Mouse (Mus musculus) hindbrain, embryonic 13.5 days (tissue): Measurements from ENCODE around the gene Tmem117. TPM values are rescaled to one million over a fixed set of nuclear protein-coding genes. Genes with fewer than 3 reads are reported as not detected.

Source experiments
- ATAC-seq: fragments of 200-750 bp; cut with Nextera tagmentation; 2 replicates; pipeline ENCODE4 v1.8.0; 2017; ENCODE audit warnings: moderate TSS enrichment; ENCODE audit not compliant: low FRiP score
- H3K27ac ChIP-seq: fragments of 300-500 bp; sonication (generic); 2 replicates; pipeline ENCODE4 v1.5.1; 2015; ENCODE audit warnings: inconsistent platforms, mild to moderate bottlenecking, moderate library complexity
- H3K27me3 ChIP-seq: fragments of 300-500 bp; sonication (generic); 2 replicates; pipeline ENCODE4 v1.6.1; 2015; ENCODE audit warnings: mild to moderate bottlenecking, inconsistent platforms
- H3K36me3 ChIP-seq: fragments of 300-500 bp; sonication (generic); 2 replicates; pipeline ENCODE4 v1.6.1; 2015; ENCODE audit warnings: mild to moderate bottlenecking, inconsistent platforms
- H3K4me1 ChIP-seq: fragments of 300-500 bp; sonication (generic); replicated peaks from 2 replicates; pipeline ENCODE4 v1.6.1; 2015; ENCODE audit warnings: inconsistent platforms
- H3K4me2 ChIP-seq: fragments of 300-500 bp; sonication (generic); 2 replicates; pipeline ENCODE4 v1.6.1; 2015; ENCODE audit warnings: inconsistent platforms, mild to moderate bottlenecking, moderate library complexity
- H3K4me3 ChIP-seq: fragments of 300-500 bp; sonication (generic); 2 replicates; pipeline ENCODE4 v1.5.1; 2015; ENCODE audit warnings: mild to moderate bottlenecking, inconsistent platforms
- H3K9ac ChIP-seq: fragments of 300-500 bp; sonication (generic); 2 replicates; pipeline ENCODE4 v1.6.1; 2015; ENCODE audit warnings: mild to moderate bottlenecking, inconsistent platforms
- H3K9me3 ChIP-seq: fragments of 300-500 bp; sonication (generic); 2 replicates; pipeline ENCODE4 v1.6.1; 2016; ENCODE audit warnings: inconsistent platforms
- WGBS: fragments of 180-500 bp; shearing (Covaris S2); methylation state at CpG from one replicate; pipeline ENCODE4 v1.1.7; 2015; 5-methylcytosine and 5-hydroxymethylcytosine counted together
- polyA plus RNA-seq: library from polyadenylated mRNA; unstranded; fragments of >200 nt; fragmentation: Nextera tagmentation; extraction: Ambion mirVana; gene quantifications from 2 replicates; pipeline ENCODE4 v1.2.1, GENCODE M21; 2015

Tmem117 gene
- polyA plus RNA-seq, 1 experiment from 2014 or later, result 6.9 TPM

DNA sequence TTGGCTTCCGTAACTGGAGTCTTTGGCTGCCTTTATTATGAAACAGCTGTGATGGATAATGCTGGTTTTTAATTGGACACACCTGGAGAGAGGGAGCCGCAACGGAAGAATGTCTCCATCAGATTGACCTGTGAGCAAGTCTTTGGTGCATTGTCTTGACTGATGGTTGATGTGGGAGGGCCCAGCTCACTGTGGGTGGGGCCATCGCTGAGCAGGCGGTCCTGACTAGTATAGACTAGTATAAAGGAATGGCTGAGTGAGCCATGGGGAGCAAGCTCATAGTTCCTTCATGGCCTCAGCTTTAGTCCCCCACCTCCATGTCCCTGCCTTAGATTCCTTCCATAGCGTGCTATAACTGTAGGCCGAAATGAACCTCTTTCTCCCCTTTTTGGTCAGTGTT is 58.1 kb downstream of the Tmem117 start:
- no peak overlapping the region for H3K27ac ChIP-seq
- no peaks in the 10 kb centered on the region for H3K9me3 ChIP-seq
- no peak for ATAC-seq
- H3K4me1 ChIP-seq, result no peaks in the 10 kb centered on the region
- no peak overlapping the region for H3K4me2 ChIP-seq
- no peaks in the 10 kb centered on the region for H3K36me3 ChIP-seq
- WGBS, result 85% methylated on average over 7 of the region's 7 CpGs
- H3K27me3 ChIP-seq, result no peaks in the 10 kb centered on the region
- H3K9ac ChIP-seq, result no peak overlapping the region
- no peak overlapping the region for H3K4me3 ChIP-seq

- Histone ChIP-seq H3K4me3 (no peak overlapping the region), H3K4me2 (no peak overlapping the region), H3K36me3 (no peaks in the 10 kb centered on the region), H3K9ac (no peak overlapping the region), H3K4me1 (no peaks in the 10 kb centered on the region), H3K27ac (no peak overlapping the region), H3K27me3 (no peaks in the 10 kb centered on the region), H3K9me3 (no peaks in the 10 kb centered on the region)
- 80% methylated on average over 3 of the region's 3 CpGs for WGBS
- no peak for ATAC-seq
Measured at GRCm38 (mm10) chr15:94687629-94688028, 58.6 kb downstream of the Tmem117 start.

GRCm38 (mm10) chr15:94689195-94689883 is 60.3 kb downstream of the Tmem117 start:
- Histone ChIP-seq H3K27ac (no peak overlapping the region), H3K9me3 (no peaks in the 10 kb centered on the region), H3K27me3 (no peaks in the 10 kb centered on the region), H3K36me3 (no peaks in the 10 kb centered on the region), H3K4me2 (no peak overlapping the region), H3K4me3 (no peak overlapping the region), H3K4me1 (no peaks in the 10 kb centered on the region), H3K9ac (no peak overlapping the region)
- WGBS, result 89% methylated on average over 5 of the region's 5 CpGs
- no peak for ATAC-seq

GRCm38 (mm10) chr15:94689884-94690231 is 60.8 kb downstream of the Tmem117 start:
- Histone ChIP-seq H3K4me1 (no peaks in the 10 kb centered on the region), H3K9ac (no peak overlapping the region), H3K4me3 (no peak overlapping the region), H3K9me3 (no peaks in the 10 kb centered on the region), H3K27me3 (no peaks in the 10 kb centered on the region), H3K36me3 (no peaks in the 10 kb centered on the region), H3K4me2 (no peak overlapping the region), H3K27ac (no peak overlapping the region)
- WGBS, result 69% methylated on average over 6 of the region's 6 CpGs
- ATAC-seq, result no peak

DNA sequence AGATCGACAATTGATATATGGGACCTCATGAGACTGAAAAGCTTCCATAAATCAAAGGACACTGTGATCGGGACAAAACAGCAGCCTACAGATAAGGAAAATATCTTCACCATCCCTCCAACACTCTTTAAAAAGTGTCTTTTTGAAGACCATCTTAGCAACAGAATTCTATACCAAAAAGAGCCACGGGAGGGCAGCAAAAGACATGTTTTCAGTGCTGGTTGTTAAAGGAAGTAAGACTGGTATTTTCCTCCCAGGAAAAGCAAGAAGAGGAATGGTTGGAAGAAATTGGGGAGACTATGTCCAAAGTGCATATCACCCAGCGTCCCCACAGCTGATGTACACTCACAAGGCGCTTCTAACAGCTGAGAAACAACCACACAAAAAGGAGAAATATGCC is 93.7 kb downstream of the Tmem117 start:
- no peak overlapping the region for H3K4me2 ChIP-seq
- no peaks in the 10 kb centered on the region for H3K4me1 ChIP-seq
- H3K9me3 ChIP-seq, result no peaks in the 10 kb centered on the region
- no peak overlapping the region for H3K27ac ChIP-seq
- WGBS, result 25% methylated on average over 5 of the region's 5 CpGs
- no peak overlapping the region for H3K9ac ChIP-seq
- H3K4me3 ChIP-seq, result no peak overlapping the region
- H3K36me3 ChIP-seq, result no peaks in the 10 kb centered on the region
- no peaks in the 10 kb centered on the region for H3K27me3 ChIP-seq
- ATAC-seq, result no peak

- Histone ChIP-seq H3K4me1 (no peaks in the 10 kb centered on the region), H3K27me3 (no peaks in the 10 kb centered on the region), H3K4me3 (no peak overlapping the region), H3K27ac (no peak overlapping the region), H3K9me3 (no peaks in the 10 kb centered on the region), H3K9ac (no peak overlapping the region), H3K36me3 (no peaks in the 10 kb centered on the region), H3K4me2 (no peak overlapping the region)
- no peak for ATAC-seq
- 62% methylated on average over 4 of the region's 4 CpGs for WGBS
Measured at GRCm38 (mm10) chr15:94732104-94732503, 103.1 kb downstream of the Tmem117 start.

- Histone ChIP-seq H3K36me3 (no peaks in the 10 kb centered on the region), H3K27ac (peak overlapping the region; percentile 40; the same call in 1 of the 2 replicates), H3K4me1 (peaks cover 15% of the 10 kb centered on the region), H3K9ac (no peak overlapping the region), H3K27me3 (peaks cover 12% of the 10 kb centered on the region), H3K9me3 (no peaks in the 10 kb centered on the region), H3K4me2 (no peak overlapping the region), H3K4me3 (no peak overlapping the region)
- WGBS, result 21% methylated on average over 4 of the region's 4 CpGs
- peak; percentile 74 for ATAC-seq
Measured at GRCm38 (mm10) chr15:94769227-94769626, 140.2 kb downstream of the Tmem117 start.

GRCm38 (mm10) chr15:94770832-94771578 is 142.0 kb downstream of the Tmem117 start:
- Histone ChIP-seq H3K27ac (no peak overlapping the region), H3K9ac (no peak overlapping the region), H3K27me3 (peaks cover 12% of the 10 kb centered on the region), H3K9me3 (no peaks in the 10 kb centered on the region), H3K4me3 (no peak overlapping the region), H3K4me2 (no peak overlapping the region), H3K4me1 (peaks cover 18% of the 10 kb centered on the region), H3K36me3 (no peaks in the 10 kb centered on the region)
- 43% methylated on average over 7 of the region's 7 CpGs for WGBS
- no peak for ATAC-seq

- peaks cover 23% of the 10 kb centered on the region for H3K4me1 ChIP-seq
- H3K36me3 ChIP-seq, result no peaks in the 10 kb centered on the region
- H3K9me3 ChIP-seq, result no peaks in the 10 kb centered on the region
- ATAC-seq, result no peak
- peaks cover 12% of the 10 kb centered on the region for H3K27me3 ChIP-seq
- no peak overlapping the region for H3K4me3 ChIP-seq
- H3K27ac ChIP-seq, result peak overlapping the region; percentile 18; the same call in 1 of the 2 replicates
- WGBS, result 65% methylated on average over 19 of the region's 19 CpGs
- no peak overlapping the region for H3K9ac ChIP-seq
- no peak overlapping the region for H3K4me2 ChIP-seq
Measured at GRCm38 (mm10) chr15:94771691-94772090, 142.7 kb downstream of the Tmem117 start.

DNA sequence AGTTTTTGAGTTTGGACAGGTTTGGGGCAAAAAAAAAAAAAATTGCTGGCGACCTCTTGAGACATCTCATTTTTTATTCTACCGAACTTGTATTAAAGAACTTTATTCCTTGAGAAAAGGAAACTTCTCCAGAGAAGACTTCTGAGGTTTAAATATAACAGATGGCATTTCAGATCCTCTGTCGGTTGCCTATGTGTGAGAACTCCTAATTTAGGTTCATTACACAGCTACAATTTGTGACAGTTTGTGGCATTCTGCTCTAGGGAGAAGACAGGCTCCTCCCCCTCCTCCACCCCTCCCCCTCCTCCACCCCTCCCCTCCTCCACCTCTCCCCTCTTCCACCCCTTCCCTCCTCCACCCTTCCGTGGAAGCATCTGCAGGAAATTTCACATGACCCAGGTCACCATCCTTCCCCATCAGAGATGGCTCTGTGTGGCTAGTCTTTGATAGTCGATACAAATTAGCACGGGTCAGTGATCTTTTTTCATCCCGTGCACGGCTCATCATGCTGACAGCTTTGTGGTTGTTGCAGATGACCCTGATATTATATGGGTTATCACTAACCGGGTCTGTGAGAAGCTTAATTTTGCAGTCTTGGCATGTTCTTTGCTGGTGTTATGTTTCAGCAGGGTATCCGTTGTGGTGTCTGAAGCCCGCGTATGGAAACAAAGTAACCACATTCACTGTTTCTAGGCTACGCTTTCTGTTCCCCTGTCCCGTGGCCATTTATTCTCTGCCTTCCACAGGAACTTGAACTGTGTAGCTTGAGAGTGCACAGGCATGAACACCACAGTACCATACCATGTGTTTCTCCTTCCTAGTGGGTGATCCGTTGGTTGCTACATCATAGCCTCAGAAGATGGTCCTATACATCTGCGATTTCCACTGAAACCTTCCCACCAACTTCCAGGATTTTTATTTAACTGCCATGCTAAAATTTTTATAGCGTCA is 147.4 kb downstream of the Tmem117 start:
- Histone ChIP-seq H3K27ac (no peak overlapping the region), H3K36me3 (no peaks in the 10 kb centered on the region), H3K27me3 (no peaks in the 10 kb centered on the region), H3K4me3 (peak overlapping the region; percentile 16; the same call in 1 of the 2 replicates), H3K4me1 (peaks cover 14% of the 10 kb centered on the region), H3K9ac (no peak overlapping the region), H3K9me3 (no peaks in the 10 kb centered on the region), H3K4me2 (peak overlapping the region; percentile 34)
- ATAC-seq, result no peak
- 37% methylated on average over 17 of the region's 17 CpGs for WGBS

- Histone ChIP-seq H3K4me2 (no peak overlapping the region), H3K4me1 (peaks cover 4% of the 10 kb centered on the region; the same call in 1 of the 2 replicates), H3K9me3 (0 out of 2 replicates have a peak, but pooled peaks cover 1% of the 10 kb centered on the region), H3K9ac (no peak overlapping the region), H3K36me3 (no peaks in the 10 kb centered on the region), H3K27me3 (no peaks in the 10 kb centered on the region), H3K27ac (no peak overlapping the region), H3K4me3 (no peak overlapping the region)
- no peak for ATAC-seq
- 69% methylated on average over 1 of the region's 1 CpGs for WGBS
Measured at GRCm38 (mm10) chr15:94781556-94781955, 152.5 kb downstream of the Tmem117 start.

GRCm38 (mm10) chr15:94793455-94793854 is 164.4 kb downstream of the Tmem117 start:
- Histone ChIP-seq H3K36me3 (no peaks in the 10 kb centered on the region), H3K27ac (no peak overlapping the region), H3K4me3 (no peak overlapping the region), H3K27me3 (no peaks in the 10 kb centered on the region), H3K4me1 (peaks cover 12% of the 10 kb centered on the region), H3K4me2 (no peak overlapping the region), H3K9me3 (no peaks in the 10 kb centered on the region), H3K9ac (no peak overlapping the region)
- no peak for ATAC-seq
- 92% methylated on average over 8 of the region's 8 CpGs for WGBS
